Comparison of ENCODE assay signal across 8 mouse cellular contexts in the genomic region with DNA sequence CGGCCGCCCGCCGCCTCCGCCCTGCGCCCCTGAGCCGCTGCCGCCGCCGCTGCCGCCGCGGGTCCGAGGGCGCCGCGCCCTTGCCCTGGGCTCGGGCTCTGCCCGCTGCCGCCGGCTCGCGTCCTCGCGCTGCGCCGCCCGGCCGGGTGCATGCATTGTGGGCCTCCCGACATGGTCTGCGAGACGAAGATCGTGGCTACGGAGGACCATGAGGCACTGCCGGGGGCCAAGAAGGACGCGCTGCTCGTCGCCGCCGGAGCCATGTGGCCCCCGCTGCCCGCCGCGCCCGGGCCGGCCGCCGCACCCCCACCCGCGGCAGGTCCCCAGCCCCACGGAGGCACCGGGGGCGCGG. TPM values are rescaled to one million over a fixed set of nuclear protein-coding genes. Genes with fewer than 3 reads are reported as not detected.
DNase-seq lines count a peak whose midpoint lies in the region; ATAC-seq lines count a peak whose summit lies in the region.

No protein-coding gene starts in this region.

- ATAC-seq in kidney, embryonic 14.5 days (ENCODE audit: low FRiP score, low TSS enrichment): peak; percentile 38
- no peak; the same call in 1 of the 2 replicates for ATAC-seq in hindbrain, embryonic 13.5 days (ENCODE audit: low FRiP score)
- peak; percentile 63 for ATAC-seq in midbrain, embryonic 13.5 days
- ATAC-seq in monocyte, adult 5-6 weeks (replicated peaks; ENCODE audit: insufficient number of reproducible peaks, low FRiP score, low TSS enrichment, poor library complexity, severe bottlenecking): no peak

- DNase-seq in kidney, postnatal 36 days: no peak
- no peak for DNase-seq in embryonic facial prominence, embryonic 10.5 days (ENCODE audit: low spot score)
- no peak for DNase-seq in right cerebral cortex, postnatal 25 days
- no peak for DNase-seq in urinary bladder, postnatal 25 days (ENCODE audit: low spot score)

- H3K9ac ChIP-seq in kidney, embryonic 14.5 days (ENCODE audit: low read depth, low read length): peak overlapping the region; percentile 25
- H3K9ac ChIP-seq in hindbrain, embryonic 13.5 days: peak overlapping the region; percentile 95
- peak overlapping the region; percentile 90 for H3K9ac ChIP-seq in midbrain, embryonic 13.5 days (replicated peaks)

- peaks cover 10% of the 10 kb centered on the region for H3K4me1 ChIP-seq in kidney, embryonic 14.5 days (ENCODE audit: control insufficient read depth, insufficient read depth, low read length)
- H3K4me1 ChIP-seq in embryonic facial prominence, embryonic 10.5 days: peaks cover 35% of the 10 kb centered on the region
- H3K4me1 ChIP-seq in hindbrain, embryonic 13.5 days (replicated peaks): peaks cover 52% of the 10 kb centered on the region
- peaks cover 41% of the 10 kb centered on the region for H3K4me1 ChIP-seq in midbrain, embryonic 13.5 days (replicated peaks)

- H3K4me3 ChIP-seq in kidney, embryonic 14.5 days (ENCODE audit: low read length): peak overlapping the region; percentile 62
- peak overlapping the region; percentile 72 for H3K4me3 ChIP-seq in embryonic facial prominence, embryonic 10.5 days
- H3K4me3 ChIP-seq in hindbrain, embryonic 13.5 days: peak overlapping the region; percentile 87
- H3K4me3 ChIP-seq in midbrain, embryonic 13.5 days (replicated peaks): peak overlapping the region; percentile 90

- under 1% methylated on average over 33 of the region's 55 CpGs for WGBS in kidney, embryonic 14.5 days
- WGBS in embryonic facial prominence, embryonic 10.5 days: 2% methylated on average over 55 of the region's 55 CpGs
- WGBS in hindbrain, embryonic 13.5 days: 0% methylated on average over 48 of the region's 55 CpGs
- under 1% methylated on average over 46 of the region's 55 CpGs for WGBS in midbrain, embryonic 13.5 days

- peaks cover 2% of the 10 kb centered on the region; the same call in 1 of the 2 replicates for H3K9me3 ChIP-seq in kidney, embryonic 14.5 days (ENCODE audit: control insufficient read depth, low read length)
- H3K9me3 ChIP-seq in embryonic facial prominence, embryonic 10.5 days: no peaks in the 10 kb centered on the region
- no peaks in the 10 kb centered on the region for H3K9me3 ChIP-seq in hindbrain, embryonic 13.5 days
- no peaks in the 10 kb centered on the region for H3K9me3 ChIP-seq in midbrain, embryonic 13.5 days

- H3K4me2 ChIP-seq in kidney, embryonic 14.5 days (replicated peaks; ENCODE audit: low read depth, low read length): peak overlapping the region; percentile 98
- peak overlapping the region; percentile 73 for H3K4me2 ChIP-seq in hindbrain, embryonic 13.5 days
- H3K4me2 ChIP-seq in midbrain, embryonic 13.5 days (replicated peaks): peak overlapping the region; percentile 85

- no peak overlapping the region for H3K27ac ChIP-seq in kidney, embryonic 14.5 days (ENCODE audit: low read depth, low read length)
- peak overlapping the region; percentile 84 for H3K27ac ChIP-seq in embryonic facial prominence, embryonic 10.5 days (replicated peaks)
- H3K27ac ChIP-seq in hindbrain, embryonic 13.5 days: peak overlapping the region; percentile 99
- peak overlapping the region; percentile 99 for H3K27ac ChIP-seq in midbrain, embryonic 13.5 days

- no peaks in the 10 kb centered on the region for H3K36me3 ChIP-seq in kidney, embryonic 14.5 days (ENCODE audit: control insufficient read depth, insufficient read depth, low read length)
- peaks cover 11% of the 10 kb centered on the region; the same call in 1 of the 2 replicates for H3K36me3 ChIP-seq in embryonic facial prominence, embryonic 10.5 days (replicated peaks)
- H3K36me3 ChIP-seq in hindbrain, embryonic 13.5 days: peaks cover 20% of the 10 kb centered on the region
- peaks cover 21% of the 10 kb centered on the region for H3K36me3 ChIP-seq in midbrain, embryonic 13.5 days

- peaks cover 54% of the 10 kb centered on the region for H3K27me3 ChIP-seq in kidney, embryonic 14.5 days (ENCODE audit: control insufficient read depth, insufficient read depth, low read length)
- H3K27me3 ChIP-seq in embryonic facial prominence, embryonic 10.5 days (replicated peaks; ENCODE audit: low read depth, poor library complexity, severe bottlenecking): peaks cover 82% of the 10 kb centered on the region
- H3K27me3 ChIP-seq in hindbrain, embryonic 13.5 days: peaks cover 6% of the 10 kb centered on the region; the same call in 1 of the 2 replicates
- 0 out of 2 replicates have a peak, but pooled peaks cover 6% of the 10 kb centered on the region for H3K27me3 ChIP-seq in midbrain, embryonic 13.5 days

RNA-seq across cellular contexts. Expression of gene Nat8l, which starts 0.9 kb away (rescaled TPM):
- polyA plus RNA-seq in kidney, embryonic 14.5 days (2014; fragmentation: Nextera tagmentation; extraction: Ambion mirVana): 0.18 and 0.31 TPM in 2 replicates
- polyA plus RNA-seq in embryonic facial prominence, embryonic 10.5 days (2016; fragmentation: Nextera tagmentation; extraction: Ambion mirVana): 0.47 and 0.73 TPM in 2 replicates
- polyA plus RNA-seq in hindbrain, embryonic 13.5 days (2015; fragmentation: Nextera tagmentation; extraction: Ambion mirVana): 3.9 and 4.2 TPM in 2 replicates
- polyA plus RNA-seq in midbrain, embryonic 13.5 days (2015; fragmentation: Nextera tagmentation; extraction: Ambion mirVana): 3.0 and 3.8 TPM in 2 replicates
- 8.2 to 9.5 TPM (median 8.4 TPM) in 3 replicates for total RNA-seq in monocyte, adult 5-6 weeks (2017)

RNA-seq across cellular contexts. Expression of gene Gm1673, which starts 13.4 kb away (rescaled TPM):
- 79.8 and 124 TPM in 2 replicates for polyA plus RNA-seq in kidney, embryonic 14.5 days (2014; fragmentation: Nextera tagmentation; extraction: Ambion mirVana)
- 211 and 214 TPM in 2 replicates for polyA plus RNA-seq in embryonic facial prominence, embryonic 10.5 days (2016; fragmentation: Nextera tagmentation; extraction: Ambion mirVana)
- 589 and 607 TPM in 2 replicates for polyA plus RNA-seq in hindbrain, embryonic 13.5 days (2015; fragmentation: Nextera tagmentation; extraction: Ambion mirVana)
- polyA plus RNA-seq in midbrain, embryonic 13.5 days (2015; fragmentation: Nextera tagmentation; extraction: Ambion mirVana): 563 and 613 TPM in 2 replicates
- total RNA-seq in monocyte, adult 5-6 weeks (2017): 4.8 TPM in 1 of 3 replicates, not detected in the others

Comparison
In these comparisons a context has a peak if more than half of its experiments do, and no peak if none do; other contexts are left out.
1. ATAC-seq: peak in kidney, embryonic 14.5 days (single experiment) and midbrain, embryonic 13.5 days (single experiment); none in hindbrain, embryonic 13.5 days (single experiment) and monocyte, adult 5-6 weeks (single experiment).
2. H3K9ac ChIP-seq: peak in every context shown above with its lines; median percentile 95 in hindbrain, embryonic 13.5 days; 90 in midbrain, embryonic 13.5 days; 25 in kidney, embryonic 14.5 days.
3. Peak in every context shown above with its lines, with median percentiles within 50 percentile points of each other: H3K4me2 ChIP-seq and H3K4me3 ChIP-seq.